ENCODE assay signal across 13 mouse cellular contexts in genomic region chr12:77715979-77716378, GRCm38 (mm10).
DNase-seq lines count a peak whose midpoint lies in the region; ATAC-seq and TF ChIP-seq lines count a peak whose summit lies in the region.
"Had no signal": no experiment of that assay in that cellular context is flagged by ENCODE, and none has a peak within 500 bp of the region (broad histone marks: within the 10 kb centered on the region; RNA-seq: fewer than 3 reads in every experiment).

No protein-coding gene starts in this region.

- H3K9me3 ChIP-seq in forebrain, embryonic 16.5 days (ENCODE audit: control insufficient read depth, low read length), result no peaks in the 10 kb centered on the region
- H3K9me3 ChIP-seq in midbrain, embryonic 11.5 days (ENCODE audit: control insufficient read depth, low read length), result no peaks in the 10 kb centered on the region
- H3K9me3 ChIP-seq: limb, embryonic 12.5 days had no signal

- H3K9ac ChIP-seq in forebrain, embryonic 16.5 days (replicated peaks; ENCODE audit: low read depth, low read length), result no peak overlapping the region
- H3K9ac ChIP-seq in midbrain, embryonic 11.5 days (ENCODE audit: low read length), result no peak overlapping the region
- H3K9ac ChIP-seq: limb, embryonic 12.5 days had no signal

- peaks cover 4% of the 10 kb centered on the region; the same call in 1 of the 2 replicates for H3K4me1 ChIP-seq in forebrain, embryonic 16.5 days (replicated peaks; ENCODE audit: control insufficient read depth, insufficient read depth, low read length)
- H3K4me1 ChIP-seq in midbrain, embryonic 11.5 days (ENCODE audit: control insufficient read depth, insufficient read depth, low read length), result peaks cover 8% of the 10 kb centered on the region; the same call in 1 of the 2 replicates
- no peaks in the 10 kb centered on the region for H3K4me1 ChIP-seq in cerebellum, adult 2 months (ENCODE audit: control insufficient read depth, insufficient read depth, low read length)
- H3K4me1 ChIP-seq: limb, embryonic 12.5 days had no signal

- H3K36me3 ChIP-seq in forebrain, embryonic 16.5 days (ENCODE audit: control insufficient read depth, insufficient read depth), result no peaks in the 10 kb centered on the region
- H3K36me3 ChIP-seq in midbrain, embryonic 11.5 days (ENCODE audit: control insufficient read depth, insufficient read depth, low read length), result no peaks in the 10 kb centered on the region
- H3K36me3 ChIP-seq: limb, embryonic 12.5 days had no signal

- TF ChIP-seq POLR2A in cerebellum, adult 2 months (IDR thresholded peaks at IDR 0.05; ENCODE audit: borderline replicate concordance, insufficient read depth, low read length), result no peak

- peak; percentile 95 for ATAC-seq in forebrain, embryonic 16.5 days
- ATAC-seq in midbrain, embryonic 11.5 days (ENCODE audit: low FRiP score), result peak; percentile 92

- no peak overlapping the region for H3K4me2 ChIP-seq in forebrain, embryonic 16.5 days (ENCODE audit: low read length)
- no peak overlapping the region for H3K4me2 ChIP-seq in midbrain, embryonic 11.5 days
- H3K4me2 ChIP-seq: limb, embryonic 12.5 days had no signal

- H3K27me3 ChIP-seq in forebrain, embryonic 16.5 days (replicated peaks; ENCODE audit: control insufficient read depth, insufficient read depth, low read length), result no peaks in the 10 kb centered on the region
- no peaks in the 10 kb centered on the region for H3K27me3 ChIP-seq in midbrain, embryonic 11.5 days (ENCODE audit: control insufficient read depth, insufficient read depth, low read length)
- no peaks in the 10 kb centered on the region for H3K27me3 ChIP-seq in cerebellum, adult 2 months (ENCODE audit: control insufficient read depth, insufficient read depth, low read length)
- H3K27me3 ChIP-seq: limb, embryonic 12.5 days had no signal

- no peak overlapping the region for H3K27ac ChIP-seq in forebrain, embryonic 16.5 days (ENCODE audit: low read length)
- no peak overlapping the region; the same call in 1 of the 2 replicates for H3K27ac ChIP-seq in midbrain, embryonic 11.5 days (ENCODE audit: low read depth, low read length)
- no peak overlapping the region for H3K27ac ChIP-seq in cerebellum, adult 2 months (ENCODE audit: insufficient read depth, low read length)
- H3K27ac ChIP-seq: kidney, postnatal 0 days; limb, embryonic 12.5 days had no signal

- peak; percentile 45 for DNase-seq in left cerebral cortex, postnatal 4 days
- DNase-seq in left cerebral cortex, postnatal 25 days (ENCODE audit: low spot score in 2 of 2), result no peak
- peak; percentile 86 for DNase-seq in midbrain, embryonic 11.5 days (ENCODE audit: low spot score, missing footprints)
- peak; percentile 77 for DNase-seq in retina, postnatal 1 day
- DNase-seq in adrenal gland, adult 18-20 months (ENCODE audit: low spot score in 2 of 2), result no peak
- no peak for DNase-seq in right cerebral cortex, postnatal 10 days (ENCODE audit: low spot score in 2 of 2)
- DNase-seq in cerebellum, adult 2 months, result no peak
- DNase-seq: heart, postnatal 4 days; lung, adult 18-20 months; spleen, adult 18-20 months had no signal

- no peak for TF ChIP-seq CTCF in cerebellum, adult 2 months (IDR thresholded peaks at IDR 0.05; ENCODE audit: borderline replicate concordance, insufficient read depth, low read depth, low read length)

- WGBS in forebrain, embryonic 16.5 days, result 2% methylated on average over 2 of the region's 2 CpGs
- WGBS in midbrain, embryonic 11.5 days, result 3% methylated on average over 2 of the region's 2 CpGs
- 37% methylated on average over 2 of the region's 2 CpGs for WGBS in cerebellum, adult 2 months

- intact Hi-C loops in left cerebral cortex, postnatal 4 days (cut with DNase I), result no loop called here
- intact Hi-C loops in left cerebral cortex, postnatal 25 days (cut with DNase I), result no loop called here

- no peak overlapping the region for H3K4me3 ChIP-seq in forebrain, embryonic 16.5 days (replicated peaks; ENCODE audit: low read length)
- no peak overlapping the region for H3K4me3 ChIP-seq in midbrain, embryonic 11.5 days (ENCODE audit: low read depth, low read length)
- H3K4me3 ChIP-seq in cerebellum, adult 2 months (replicated peaks; ENCODE audit: insufficient read depth, low read depth, low read length), result no peak overlapping the region
- H3K4me3 ChIP-seq: limb, embryonic 12.5 days had no signal

Comparison
In these comparisons a context has a peak if more than half of its experiments do, and no peak if none do; other contexts are left out.
1. DNase-seq: peak in left cerebral cortex, postnatal 4 days (single experiment), midbrain, embryonic 11.5 days (single experiment) and retina, postnatal 1 day (single experiment); none in left cerebral cortex, postnatal 25 days (0 of 2), adrenal gland, adult 18-20 months (0 of 2), right cerebral cortex, postnatal 10 days (0 of 2) and cerebellum, adult 2 months (0 of 2).